ENCODE assay signal across 9 mouse cellular contexts in genomic region chr12:119237241-119237920, GRCm38 (mm10). TPM values are rescaled to one million over a fixed set of nuclear protein-coding genes. Genes with fewer than 3 reads are reported as not detected.
DNase-seq lines count a peak whose midpoint lies in the region; ATAC-seq and TF ChIP-seq lines count a peak whose summit lies in the region.
"Had no signal": no experiment of that assay in that cellular context is flagged by ENCODE, and none has a peak within 500 bp of the region (broad histone marks: within the 10 kb centered on the region; RNA-seq: fewer than 3 reads in every experiment).

No protein-coding gene starts in this region.

- H3K27ac ChIP-seq in heart, adult 2 months = peak overlapping the region; percentile 65
- H3K27ac ChIP-seq in intestine, postnatal 0 days (ENCODE audit: low read depth, low read length) = no peak overlapping the region
- H3K27ac ChIP-seq in midbrain, postnatal 0 days (ENCODE audit: low read depth, low read length) = peak overlapping the region; percentile 89

- H3K4me2 ChIP-seq in intestine, postnatal 0 days (replicated peaks; ENCODE audit: low read depth) = peak overlapping the region; percentile 81
- H3K4me2 ChIP-seq in midbrain, postnatal 0 days (ENCODE audit: low read depth, low read length, poor library complexity, severe bottlenecking) = peak overlapping the region; percentile 88

- WGBS in heart, adult 2 months = 24% methylated on average over 13 of the region's 13 CpGs
- 9% methylated on average over 13 of the region's 13 CpGs for WGBS in intestine, postnatal 0 days
- WGBS in midbrain, postnatal 0 days = 1% methylated on average over 13 of the region's 13 CpGs

- no peak for TF ChIP-seq EP300 in heart, adult 2 months (IDR thresholded peaks at IDR 0.05; ENCODE audit: insufficient read depth, low read depth, low read length)

- H3K4me3 ChIP-seq in heart, adult 2 months = peak overlapping the region; percentile 46
- peak overlapping the region; percentile 47 for H3K4me3 ChIP-seq in intestine, postnatal 0 days (ENCODE audit: low read depth, low read length)
- peak overlapping the region; percentile 73 for H3K4me3 ChIP-seq in midbrain, postnatal 0 days (ENCODE audit: low read depth, low read length)

- no peak for TF ChIP-seq POLR2A in heart, adult 2 months (IDR thresholded peaks at IDR 0.05; ENCODE audit: insufficient read depth, low read depth, low read length)

- TF ChIP-seq CTCF in heart, adult 2 months (IDR thresholded peaks at IDR 0.05) = no peak
- TF ChIP-seq CTCF in intestine, postnatal 0 days (IDR thresholded peaks at IDR 0.05; ENCODE audit: low read depth) = no peak
- no peak for TF ChIP-seq CTCF in midbrain, postnatal 0 days (IDR thresholded peaks at IDR 0.05)

- no peak for DNase-seq in heart, adult 2 months
- no peak for DNase-seq in heart, postnatal 36 days
- DNase-seq in urinary bladder, postnatal 25 days (ENCODE audit: low spot score) = peak; percentile 4
- DNase-seq in urinary bladder, postnatal 36 days (ENCODE audit: low spot score in 2 of 2) = no peak
- DNase-seq in midbrain, postnatal 0 days (ENCODE audit: low spot score) = peak; percentile 32
- DNase-seq in layer of hippocampus, postnatal 36 days = no peak
- no peak for DNase-seq in right cerebral cortex, adult 18-20 months

- no peaks in the 10 kb centered on the region for H3K9me3 ChIP-seq in intestine, postnatal 0 days (ENCODE audit: control insufficient read depth)
- H3K9me3 ChIP-seq in midbrain, postnatal 0 days (ENCODE audit: low read length) = no peaks in the 10 kb centered on the region
- H3K9me3 ChIP-seq: G1E had no signal

- H3K36me3 ChIP-seq in heart, adult 2 months (ENCODE audit: control insufficient read depth, insufficient read depth, low read length) = no peaks in the 10 kb centered on the region
- H3K36me3 ChIP-seq in intestine, postnatal 0 days (ENCODE audit: control insufficient read depth, insufficient read depth) = no peaks in the 10 kb centered on the region
- no peaks in the 10 kb centered on the region for H3K36me3 ChIP-seq in midbrain, postnatal 0 days (ENCODE audit: insufficient read depth, low read length)
- H3K36me3 ChIP-seq: G1E had no signal

- H3K27me3 ChIP-seq in heart, adult 2 months (ENCODE audit: control insufficient read depth, insufficient read depth, low read length) = no peaks in the 10 kb centered on the region
- peaks cover 7% of the 10 kb centered on the region; the same call in 1 of the 2 replicates for H3K27me3 ChIP-seq in intestine, postnatal 0 days (replicated peaks; ENCODE audit: control insufficient read depth, insufficient read depth, low read length)
- no peaks in the 10 kb centered on the region for H3K27me3 ChIP-seq in midbrain, postnatal 0 days (ENCODE audit: insufficient read depth, low read length)

- ATAC-seq in intestine, postnatal 0 days = 0 out of 2 replicates have a peak, but pooled peaks have one; percentile 7
- ATAC-seq in midbrain, postnatal 0 days (ENCODE audit: low FRiP score) = no peak

- intact Hi-C loops in heart, adult 2 months (cut with DNase I) = loop anchor here (5.0 kb wide), 1 partner anchor 205 kb away; no protein-coding TSS in a partner anchor
- intact Hi-C loops in heart, postnatal 36 days (cut with DNase I) = loop anchor here (5.0 to 10.0 kb wide), 2 partner anchors 65 to 213 kb away; no protein-coding TSS in a partner anchor

- H3K79me2 ChIP-seq in heart, adult 2 months (replicated peaks; ENCODE audit: control insufficient read depth, insufficient read depth, low read length) = no peaks in the 10 kb centered on the region

- H3K4me1 ChIP-seq in heart, adult 2 months (ENCODE audit: control insufficient read depth, insufficient read depth, low read length) = no peaks in the 10 kb centered on the region; the same call in 1 of the 2 replicates
- no peaks in the 10 kb centered on the region for H3K4me1 ChIP-seq in intestine, postnatal 0 days (replicated peaks; ENCODE audit: control insufficient read depth, insufficient read depth, low read length)
- H3K4me1 ChIP-seq in midbrain, postnatal 0 days (ENCODE audit: insufficient read depth, low read length) = no peaks in the 10 kb centered on the region

- peak overlapping the region; percentile 49 for H3K9ac ChIP-seq in heart, adult 2 months (ENCODE audit: low read depth, low read length)
- peak overlapping the region; percentile 55; the same call in 1 of the 2 replicates for H3K9ac ChIP-seq in intestine, postnatal 0 days (ENCODE audit: low read depth, low read length)
- peak overlapping the region; percentile 81 for H3K9ac ChIP-seq in midbrain, postnatal 0 days (replicated peaks; ENCODE audit: low read length, poor library complexity, severe bottlenecking)

RNA-seq across cellular contexts. Expression of gene Itgb8, which starts 1.2 kb away (rescaled TPM):
- total RNA-seq in heart, adult 2 months (2021) = 1 to 10 TPM; 1.0 to 1.4 TPM
- 0.51 and 0.88 TPM in 2 replicates for polyA plus RNA-seq in heart, adult 2 months (2012; rRNA removed)
- 1 to 10 TPM in 1 of 2 experiments, under 1 TPM in 1; 0.92 to 1.1 TPM for total RNA-seq in heart, postnatal 36 days (2021)
- polyA plus RNA-seq in intestine, postnatal 0 days (2015; fragmentation: Nextera tagmentation; extraction: Ambion mirVana) = 1.0 and 1.1 TPM in 2 replicates
- total RNA-seq in midbrain, postnatal 0 days (2014; rRNA removed) = 30.6 and 37.5 TPM in 2 replicates
- 7.1 and 9.1 TPM in 2 replicates for polyA plus RNA-seq in midbrain, postnatal 0 days (2015; fragmentation: Nextera tagmentation; extraction: Ambion mirVana)
- 10 to 100 TPM; 32.2 to 33.5 TPM for total RNA-seq in layer of hippocampus, postnatal 36 days (2021)
- polyA plus RNA-seq: G1E had no signal

Comparison
In these comparisons a context has a peak if more than half of its experiments do, and no peak if none do; other contexts are left out.
1. DNase-seq: peak in urinary bladder, postnatal 25 days (single experiment) and midbrain, postnatal 0 days (single experiment); none in heart, adult 2 months (0 of 2), heart, postnatal 36 days (0 of 2), urinary bladder, postnatal 36 days (0 of 2), layer of hippocampus, postnatal 36 days (0 of 2) and right cerebral cortex, adult 18-20 months (single experiment).
2. RNA of gene Itgb8, which starts 1.2 kb away (total RNA-seq): 32.2 to 33.5 TPM in layer of hippocampus, postnatal 36 days and 30.6 to 37.5 TPM in midbrain, postnatal 0 days; 1.0 to 1.4 TPM in heart, adult 2 months and 0.92 to 1.1 TPM in heart, postnatal 36 days; every median in the first group is over 10 times any median in the second.
3. Peak in every context shown above with its lines, with median percentiles within 50 percentile points of each other: H3K4me3 ChIP-seq and H3K9ac ChIP-seq.